Mouse (Mus musculus) T-helper 1 cell (primary cell): ENCODE measurements around the gene Aak1.

Source experiments
- in situ Hi-C: fragments of 300-600 bp; cut with MboI, MseI; formaldehyde crosslinking; loops from one replicate; pipeline ENCODE4 v1.15.1; 2025; ENCODE audit warnings: high pct_unique_total_duplicates

Aak1 gene

DNA sequence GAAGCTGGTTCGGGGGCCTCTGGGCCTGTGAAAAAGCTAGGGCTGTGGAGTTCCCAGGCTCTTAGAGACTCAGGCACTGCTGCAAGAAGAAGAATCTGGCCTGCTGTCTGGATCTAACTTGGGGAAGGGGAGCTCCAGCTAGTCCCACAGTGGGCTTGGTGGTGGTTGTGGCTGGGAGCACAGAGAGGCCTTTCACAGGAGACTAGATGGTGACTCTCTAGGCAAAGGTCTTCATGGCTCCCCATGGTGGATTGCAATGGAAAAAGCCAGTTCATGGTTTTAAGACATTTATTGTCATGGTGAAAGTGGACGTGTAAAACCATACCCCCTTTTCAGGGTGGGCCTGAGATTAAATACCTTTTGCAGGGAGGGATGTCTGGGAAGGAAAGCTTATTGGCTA, 10.2 kb upstream of the Aak1 start:
- in situ Hi-C loops: no loop called here

DNA sequence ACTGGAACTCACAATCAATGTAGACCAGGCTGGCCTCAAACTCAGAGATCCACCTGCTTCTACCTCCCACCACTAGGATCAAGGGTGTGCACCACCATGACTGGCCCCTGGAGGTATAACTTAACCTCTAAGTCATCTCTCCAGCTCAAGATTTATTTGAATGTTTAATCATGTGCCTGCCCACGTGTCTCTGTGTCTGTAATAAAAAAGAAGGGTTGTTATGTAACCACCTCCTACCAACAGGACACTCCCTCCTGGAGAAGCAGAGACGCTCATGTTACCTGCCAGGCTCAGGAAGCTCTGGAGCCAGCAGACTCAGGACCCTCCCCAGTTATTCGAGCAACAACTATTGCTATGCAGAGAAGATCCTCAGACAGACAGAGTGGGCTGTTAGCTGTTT, 7.4 kb upstream of the Aak1 start:
- in situ Hi-C loops: no loop called here

DNA sequence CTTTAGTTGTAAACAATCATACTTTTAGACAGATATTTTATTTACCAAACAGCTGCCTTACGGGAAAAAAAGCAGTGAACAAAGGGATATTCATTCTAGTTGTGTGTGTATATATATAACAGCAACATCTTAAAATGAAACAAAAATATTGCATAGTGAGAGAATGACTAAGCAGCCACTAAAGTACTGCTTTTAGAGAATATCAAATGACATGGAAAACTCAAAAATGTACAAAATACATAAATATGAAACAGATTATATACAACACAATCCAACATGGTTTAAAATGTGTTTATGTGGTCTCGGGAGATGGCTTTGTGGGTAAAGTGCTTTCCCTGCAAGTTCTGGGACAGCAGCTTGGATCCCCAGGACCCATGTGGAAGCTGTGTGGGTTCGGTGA, 5.7 kb upstream of the Aak1 start:
- in situ Hi-C loops: no loop called here

DNA sequence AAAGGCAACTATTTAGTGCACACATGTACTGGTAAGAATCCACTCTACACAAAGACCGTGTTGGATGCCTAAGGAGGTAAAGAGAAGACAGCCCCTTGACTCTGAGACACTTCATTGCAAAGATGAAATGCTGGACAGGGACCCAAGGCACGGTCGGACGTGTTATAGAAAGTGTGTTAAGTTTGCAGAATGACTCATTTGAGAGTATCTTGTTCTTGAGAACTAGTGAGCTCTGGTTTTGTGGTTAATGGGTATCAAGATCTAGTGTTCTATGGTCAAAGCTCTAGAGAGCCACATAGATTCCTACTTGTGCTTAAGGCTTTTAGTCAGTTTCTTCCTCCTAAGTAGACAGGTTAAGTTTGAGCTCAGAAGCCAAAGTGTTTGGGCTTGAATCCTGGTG, 2.9 kb upstream of the Aak1 start:
- in situ Hi-C loops: no loop called here

DNA sequence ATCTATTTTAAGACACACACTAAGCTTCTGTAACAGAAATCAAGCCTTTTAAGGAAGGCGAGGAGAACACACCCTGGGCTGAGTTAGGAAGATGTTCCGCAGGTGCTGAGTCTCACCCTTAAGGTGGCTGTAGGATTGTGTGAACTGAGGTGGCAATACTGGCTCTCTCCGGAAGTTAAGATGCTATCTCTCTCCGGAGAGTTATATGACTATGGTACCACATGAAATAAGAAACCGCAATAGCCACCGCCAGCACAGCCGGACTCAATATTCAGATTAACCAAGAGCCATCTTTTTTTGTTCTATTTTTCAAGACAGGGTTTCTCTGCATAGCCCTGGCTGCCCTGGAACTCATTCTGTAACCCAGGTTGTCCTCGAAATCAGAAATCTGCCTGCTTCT, 1.5 kb upstream of the Aak1 start:
- in situ Hi-C loops: no loop called here

DNA sequence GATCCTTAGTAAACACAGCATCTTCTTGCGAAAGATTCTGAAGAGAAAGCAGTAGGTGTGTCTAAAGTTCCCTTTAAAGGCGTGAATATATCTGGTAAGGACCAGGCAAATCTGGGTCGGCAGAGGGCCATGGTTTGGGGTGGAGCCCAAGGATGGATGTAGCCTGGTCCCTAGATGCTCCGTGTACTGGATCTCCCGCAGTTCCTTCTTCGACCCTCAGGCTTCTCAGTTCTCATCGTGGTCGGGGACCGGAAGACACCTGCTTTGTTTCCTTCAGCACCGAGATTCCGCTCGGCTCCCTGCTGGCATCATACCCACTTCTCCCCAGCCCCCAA, 770 bp upstream of the Aak1 start:
- in situ Hi-C loops: no loop called here

DNA sequence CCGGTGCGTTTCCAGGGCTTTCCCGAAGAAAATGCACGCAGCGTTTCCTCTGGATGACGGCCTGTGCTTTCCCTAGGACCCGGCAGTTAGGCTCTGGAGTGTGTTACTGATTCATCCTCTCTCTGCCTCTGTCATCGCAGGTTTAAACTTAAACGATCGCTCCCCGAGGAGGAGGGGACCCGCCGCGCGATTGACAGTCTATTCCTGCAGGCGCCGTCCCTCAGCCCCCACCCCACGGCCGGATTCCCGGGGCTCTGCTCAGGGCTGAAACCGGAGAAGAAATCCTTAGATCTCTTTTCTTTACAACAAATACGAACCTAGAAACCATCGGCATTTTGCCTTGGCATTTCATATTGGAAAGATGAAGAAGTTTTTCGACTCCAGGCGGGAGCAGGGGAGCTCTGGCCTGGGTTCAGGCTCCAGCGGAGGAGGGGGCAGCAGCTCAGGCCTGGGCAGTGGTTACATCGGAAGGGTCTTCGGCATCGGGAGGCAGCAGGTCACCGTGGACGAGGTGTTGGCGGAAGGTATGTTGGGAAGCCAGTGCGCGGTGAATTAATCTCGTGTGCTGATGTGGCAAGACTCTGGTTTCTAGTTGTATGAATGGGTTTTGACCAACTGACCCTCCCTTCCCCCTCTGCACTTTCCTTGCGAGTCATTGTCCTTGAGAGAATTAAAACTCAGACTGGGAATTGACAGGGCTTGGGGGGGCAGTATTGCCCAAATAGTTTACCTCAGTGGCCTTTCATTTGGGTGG, 552 bp downstream of the Aak1 start:
- in situ Hi-C loops: no loop called here

DNA sequence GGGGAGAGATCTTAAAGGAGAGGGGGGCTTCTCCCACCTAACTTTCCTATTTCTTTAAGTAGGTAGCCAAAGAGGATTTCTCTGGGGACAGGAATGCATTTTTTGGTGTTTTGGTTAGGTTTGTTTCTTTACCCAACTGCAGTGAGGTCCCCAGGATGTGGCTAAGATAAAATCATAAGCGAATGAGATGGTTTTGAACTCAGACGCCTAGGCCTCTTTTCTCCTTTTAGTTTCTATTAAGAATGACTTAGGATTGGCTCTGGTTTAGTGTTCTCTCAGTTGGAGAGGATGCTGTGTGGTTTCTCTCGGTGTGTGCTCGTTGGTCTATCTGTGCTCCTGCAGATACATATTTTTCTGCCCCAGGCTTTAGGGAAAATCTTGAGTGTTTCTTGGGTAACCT, 1.3 kb downstream of the Aak1 start:
- in situ Hi-C loops: no loop called here

DNA sequence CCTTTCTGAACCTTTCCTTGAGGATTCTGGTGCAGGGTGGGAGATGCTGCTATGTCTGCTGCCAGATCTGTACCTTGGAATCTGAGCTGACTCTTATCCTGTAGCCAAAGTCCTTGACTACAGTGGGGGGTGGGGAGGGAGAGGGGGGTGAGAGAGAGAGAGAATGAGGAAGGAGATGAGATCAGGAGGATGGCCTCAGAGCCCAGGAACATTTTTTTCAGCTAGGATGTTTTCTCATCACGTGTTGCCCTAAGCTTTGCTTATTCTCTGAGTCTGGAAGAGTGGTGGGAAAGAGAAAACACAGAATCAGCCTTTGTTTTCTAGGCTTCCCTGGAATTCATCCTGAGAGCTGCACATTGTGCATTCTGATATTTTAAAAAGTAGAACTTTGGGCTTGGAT, 2.2 kb downstream of the Aak1 start:
- in situ Hi-C loops: no loop called here

DNA sequence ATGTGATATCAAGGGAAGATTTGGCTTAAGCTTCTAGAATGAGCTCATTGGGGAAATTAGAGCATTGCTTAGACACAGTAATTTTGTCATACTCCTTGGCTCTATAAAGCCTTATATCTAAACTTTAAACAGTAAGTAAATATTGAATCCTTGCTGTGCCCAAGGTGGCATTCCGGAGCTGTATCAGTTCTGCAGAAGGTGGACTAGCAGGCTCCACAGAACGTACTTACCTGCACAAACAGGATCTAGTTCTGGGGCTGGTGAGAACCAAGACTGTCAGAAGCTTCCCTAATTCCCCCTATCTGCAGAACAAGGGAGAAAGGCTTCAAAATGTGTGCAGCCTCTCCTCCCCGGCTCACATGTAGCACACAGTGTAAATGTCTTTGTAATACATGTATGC, 4.6 kb downstream of the Aak1 start:
- in situ Hi-C loops: no loop called here

DNA sequence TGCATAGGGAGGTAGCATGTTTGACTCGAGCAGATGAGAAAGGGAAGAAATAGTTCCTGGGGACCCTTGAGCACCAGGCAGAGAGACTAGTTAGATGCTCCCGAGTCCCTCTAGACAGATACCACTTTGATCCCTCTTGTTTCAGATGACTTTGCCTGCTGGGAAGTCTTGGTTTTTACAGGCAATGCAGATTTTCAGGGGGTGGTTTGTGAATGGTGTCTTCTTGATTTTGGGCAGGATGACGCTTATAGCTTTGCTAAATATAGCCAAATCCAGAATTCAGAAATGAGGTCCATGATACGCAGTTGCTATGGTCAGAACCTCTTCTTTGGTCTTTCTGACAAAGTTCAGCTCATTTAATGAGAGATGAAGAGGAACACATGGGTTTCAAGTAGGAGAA, 5.6 kb downstream of the Aak1 start:
- in situ Hi-C loops: no loop called here

DNA sequence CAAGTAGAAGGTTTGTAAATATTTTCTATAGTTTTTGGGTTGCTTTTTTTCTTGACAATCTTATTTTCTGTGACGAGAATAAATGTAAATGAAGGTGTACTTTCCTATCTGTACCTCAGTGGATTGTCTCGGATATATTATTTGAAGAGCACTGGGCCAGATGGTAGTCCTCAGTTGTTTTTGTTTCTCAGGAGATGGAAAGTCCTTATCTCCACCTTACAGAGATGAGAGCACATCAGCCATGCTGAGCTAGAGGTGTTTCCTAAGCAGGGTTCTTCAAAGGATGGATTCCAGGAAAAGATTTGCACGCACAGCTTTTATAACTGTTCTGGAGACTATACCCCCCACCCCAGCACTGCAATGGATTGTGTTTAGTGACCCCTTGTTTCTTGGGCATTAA, 9.3 kb downstream of the Aak1 start:
- in situ Hi-C loops: no loop called here

DNA sequence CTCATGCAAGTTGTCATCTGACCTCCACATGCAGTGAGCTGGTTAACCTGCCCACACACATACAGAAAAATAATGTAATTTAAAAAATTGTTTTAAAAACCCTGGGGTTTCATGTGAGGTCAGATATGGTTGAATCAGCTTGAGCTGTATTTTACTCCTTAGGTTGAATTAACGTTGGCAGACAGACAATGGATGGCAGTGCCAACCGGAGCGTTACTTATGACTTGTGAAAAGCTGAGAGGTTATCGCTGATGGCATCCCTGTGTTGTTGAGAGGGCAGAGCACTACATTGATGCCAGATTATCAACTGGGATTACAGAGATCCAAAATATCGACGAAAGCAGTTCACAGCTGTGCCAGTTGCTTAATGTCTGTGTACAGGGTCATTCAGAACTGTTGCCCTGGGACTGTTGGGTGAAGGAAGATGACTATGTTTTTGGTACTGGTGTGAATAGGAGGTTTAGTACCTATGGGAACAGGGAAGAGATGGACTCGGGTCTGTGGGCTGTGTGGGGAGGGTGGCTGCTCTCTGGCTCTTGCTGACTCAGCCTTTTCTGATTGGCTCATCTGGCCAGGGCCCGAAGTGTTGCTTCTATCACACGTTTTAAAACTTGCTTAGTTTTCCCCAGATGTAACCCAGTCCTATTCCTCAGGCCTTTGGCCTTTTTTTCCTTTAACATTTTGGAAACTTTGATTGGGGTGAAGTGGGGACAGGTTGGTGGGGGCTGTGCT, 11.6 kb downstream of the Aak1 start:
- in situ Hi-C loops: no loop called here

DNA sequence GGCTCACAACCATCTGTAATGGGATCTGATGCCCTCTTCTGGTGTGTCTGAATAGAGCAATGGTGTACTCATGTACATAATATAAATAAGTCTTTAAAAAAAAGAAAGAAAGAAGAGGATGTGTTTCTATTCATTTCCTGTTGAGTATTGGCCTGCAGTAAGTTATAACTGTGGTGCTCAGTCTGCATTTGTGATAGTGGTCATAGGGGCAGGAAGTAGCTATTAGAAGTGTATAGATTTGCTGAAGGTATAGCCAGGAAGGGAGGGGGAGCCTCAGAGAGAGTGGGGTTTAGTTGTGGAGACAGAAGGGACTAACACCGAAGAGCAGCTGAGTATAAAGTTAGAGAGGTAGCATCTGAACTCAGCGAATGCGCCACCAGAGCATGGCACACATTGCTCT, 15.0 kb downstream of the Aak1 start:
- in situ Hi-C loops: no loop called here

DNA sequence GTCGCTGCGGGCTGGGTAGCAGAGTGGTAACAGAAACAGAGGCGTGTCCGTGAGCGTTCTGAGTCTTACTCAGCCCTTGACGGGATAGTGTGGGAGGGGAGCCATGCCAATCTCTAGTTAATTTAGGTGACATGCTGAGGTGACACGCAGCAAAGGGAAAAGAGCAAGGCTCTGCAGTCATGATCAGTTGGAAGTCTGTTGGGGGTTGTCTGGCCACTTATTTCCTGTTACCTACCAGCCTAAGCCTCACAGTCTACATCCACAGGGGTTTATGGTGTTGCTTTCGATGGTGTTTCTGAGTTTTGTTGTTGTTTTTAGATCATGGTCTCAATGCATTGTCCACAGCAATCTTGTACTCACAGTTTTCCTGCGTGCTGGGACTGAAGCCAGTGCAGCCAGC, 21.0 kb downstream of the Aak1 start:
- in situ Hi-C loops: loop anchor here (10.0 kb wide), 1 partner anchor 1616 kb away; no protein-coding TSS in a partner anchor

DNA sequence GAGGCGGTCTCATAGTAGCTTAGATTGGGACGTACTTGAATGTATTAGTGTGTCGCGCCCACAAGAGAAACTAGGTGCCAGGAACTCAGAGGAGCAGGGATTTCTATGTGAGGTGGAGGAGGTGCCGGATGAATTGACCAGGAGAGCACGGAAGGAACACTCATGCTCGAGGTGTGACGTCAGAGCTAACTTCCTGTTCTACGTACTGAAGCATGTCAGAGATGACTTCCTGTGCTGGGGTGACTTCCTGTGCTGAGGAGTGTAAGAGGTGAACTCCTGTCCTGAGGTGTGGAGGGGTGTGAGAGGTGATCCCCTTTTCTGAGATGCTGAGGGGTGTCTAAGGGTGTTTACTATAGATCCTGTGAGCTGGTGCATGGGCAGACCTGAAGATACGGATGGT, 22.5 kb downstream of the Aak1 start:
- in situ Hi-C loops: loop anchor here (10.0 kb wide), 1 partner anchor 1617 kb away; no protein-coding TSS in a partner anchor

DNA sequence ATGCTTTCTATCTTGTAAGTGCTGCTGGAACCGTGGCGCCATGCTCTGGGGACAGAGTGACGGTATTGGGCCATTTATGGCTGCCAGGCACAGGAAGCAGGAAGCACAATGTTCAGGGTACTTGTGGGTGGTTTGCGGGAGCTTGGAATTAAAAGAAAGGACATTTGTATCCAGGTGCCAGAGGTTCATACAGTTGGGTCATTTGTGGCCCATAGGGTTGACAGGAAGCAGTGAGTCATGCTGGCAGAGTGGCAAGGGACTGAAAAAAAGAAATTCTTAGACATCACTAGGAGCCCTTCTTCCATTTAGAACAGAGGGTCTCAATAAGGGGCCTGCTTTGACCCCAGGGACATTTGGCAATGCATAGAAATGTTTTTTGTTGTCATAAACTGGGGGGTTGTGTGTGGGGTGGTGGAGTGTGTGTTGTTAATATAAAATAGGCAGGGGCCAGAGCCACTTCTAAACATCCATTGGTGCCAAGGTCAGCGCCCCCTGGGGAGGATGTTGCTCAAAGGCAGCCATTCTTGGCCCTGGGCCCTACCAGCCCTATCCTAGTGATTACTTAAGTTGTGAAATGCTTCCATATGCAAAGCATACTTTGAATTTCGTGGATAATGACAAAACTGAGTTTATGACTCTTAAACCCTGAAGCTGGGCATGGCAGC, 25.5 kb downstream of the Aak1 start:
- in situ Hi-C loops: loop anchor here (10.0 kb wide), 1 partner anchor 1620 kb away; no protein-coding TSS in a partner anchor

DNA sequence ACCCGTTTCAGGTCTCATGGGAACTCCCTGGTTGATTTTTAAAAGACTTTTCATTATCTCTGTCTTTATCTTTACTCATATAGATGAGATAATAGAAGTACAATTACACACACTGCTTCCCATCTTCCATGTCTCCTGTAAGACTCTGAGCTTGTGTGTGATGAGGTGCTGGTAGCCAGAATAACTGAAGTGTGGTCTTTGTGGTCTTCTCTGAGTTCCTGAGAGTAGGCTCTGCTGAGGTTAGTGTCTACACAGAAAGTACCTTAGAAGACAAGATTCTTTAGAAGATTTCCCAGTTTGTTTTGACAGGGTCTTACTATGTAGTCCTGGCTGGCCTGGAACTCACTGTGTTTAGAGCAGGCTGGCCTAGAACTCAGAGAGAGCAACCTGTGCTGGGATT, 27.1 kb downstream of the Aak1 start:
- in situ Hi-C loops: loop anchor here (10.0 kb wide), 1 partner anchor 1622 kb away; no protein-coding TSS in a partner anchor

DNA sequence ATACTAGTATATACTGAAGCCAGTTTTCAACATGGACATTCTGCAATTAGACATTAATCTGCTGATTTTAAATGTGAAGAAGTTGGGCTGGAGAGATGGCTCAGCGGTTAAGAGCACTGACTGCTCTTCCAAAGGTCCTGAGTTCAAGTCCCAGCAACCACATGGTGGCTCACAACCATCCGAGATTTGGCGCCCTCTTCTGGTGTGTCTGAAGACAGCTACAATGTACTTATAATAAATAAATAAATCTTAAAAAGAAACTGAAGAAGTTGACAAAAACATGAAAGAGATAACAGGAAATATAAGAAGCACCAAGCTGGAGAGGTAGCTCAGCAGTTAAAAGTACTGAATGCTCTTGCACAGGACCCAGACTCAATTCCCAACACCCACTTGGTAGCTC, 29.3 kb downstream of the Aak1 start:
- in situ Hi-C loops: loop anchor here (10.0 kb wide), 1 partner anchor 1624 kb away; no protein-coding TSS in a partner anchor

DNA sequence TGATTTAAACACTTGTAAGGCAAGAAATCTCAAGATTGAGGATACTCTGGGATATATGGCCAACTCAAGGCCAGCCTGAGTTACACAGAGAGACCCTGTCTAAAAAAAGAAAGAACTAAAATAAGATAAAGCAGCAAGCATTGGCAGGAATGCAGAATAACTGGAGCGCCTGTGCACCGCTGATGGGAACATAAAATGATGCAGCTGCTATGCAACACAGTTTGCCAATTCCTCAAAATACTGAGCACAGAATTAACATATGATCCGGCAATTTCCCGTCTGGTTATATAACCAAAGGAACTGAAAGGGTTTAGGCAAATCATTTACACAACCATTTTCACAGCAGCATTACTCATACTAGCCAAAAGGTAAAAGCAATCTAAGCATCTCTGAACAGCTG, 30.0 kb downstream of the Aak1 start:
- in situ Hi-C loops: loop anchor here (10.0 kb wide), 1 partner anchor 1625 kb away; no protein-coding TSS in a partner anchor

DNA sequence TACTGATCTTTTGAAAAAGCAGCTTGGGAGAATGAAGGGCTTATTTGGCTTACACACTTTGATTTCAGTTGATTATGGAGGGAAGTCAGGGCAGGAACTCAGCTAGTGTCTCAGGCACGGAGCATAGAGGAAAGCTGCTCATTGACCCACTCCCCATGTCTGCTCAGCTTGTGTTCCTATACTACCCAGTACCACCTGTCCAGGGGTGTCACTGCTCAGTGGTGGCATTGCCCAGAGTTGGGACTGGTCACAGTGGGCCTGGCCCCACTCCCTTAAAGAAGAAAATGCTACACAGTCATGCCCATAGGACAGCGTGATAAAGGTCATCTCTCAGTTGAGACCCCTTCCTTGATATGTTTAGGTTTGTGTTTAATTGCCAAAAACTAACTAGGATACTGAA, 34.9 kb downstream of the Aak1 start:
- in situ Hi-C loops: no loop called here

DNA sequence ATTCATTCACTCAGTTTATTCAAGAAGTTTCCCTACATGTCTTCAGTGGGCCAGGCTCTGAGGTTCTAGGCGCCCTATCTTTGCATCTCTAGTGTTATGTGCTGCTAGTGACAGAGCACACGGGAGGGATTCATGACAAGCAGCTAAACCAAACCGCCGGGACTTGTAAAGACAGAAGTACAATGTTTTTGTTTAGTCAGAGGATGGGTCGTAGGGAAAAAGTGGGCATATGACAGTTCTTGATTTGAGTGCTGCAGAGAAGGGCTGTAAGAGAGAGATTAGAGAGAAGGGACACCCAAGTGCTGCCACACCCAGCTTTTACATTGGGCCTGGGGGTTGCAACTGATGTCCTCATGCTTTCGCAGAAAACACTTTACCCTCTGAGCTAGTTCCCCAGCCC, 35.4 kb downstream of the Aak1 start:
- in situ Hi-C loops: no loop called here
